Mouse (Mus musculus) testis, adult 2 months (tissue): Measurements from ENCODE around the gene Unc13d.

Source experiments
- CTCF ChIP-seq: fragments of 200-500 bp; IDR thresholded peaks from 2 replicates; pipeline ENCODE4 v1.5.1; 2012; ENCODE audit warnings: low read depth, mild to moderate bottlenecking, inconsistent platforms, low read length, moderate library complexity; ENCODE audit not compliant: control insufficient read depth, insufficient read depth, insufficient replicate concordance
- POLR2A ChIP-seq: fragments of 200-500 bp; IDR thresholded peaks from 2 replicates; pipeline ENCODE4 v1.6.1; 2012; ENCODE audit warnings: low read depth, mild to moderate bottlenecking, inconsistent platforms, low read length, moderate library complexity; ENCODE audit not compliant: control insufficient read depth

DNA sequence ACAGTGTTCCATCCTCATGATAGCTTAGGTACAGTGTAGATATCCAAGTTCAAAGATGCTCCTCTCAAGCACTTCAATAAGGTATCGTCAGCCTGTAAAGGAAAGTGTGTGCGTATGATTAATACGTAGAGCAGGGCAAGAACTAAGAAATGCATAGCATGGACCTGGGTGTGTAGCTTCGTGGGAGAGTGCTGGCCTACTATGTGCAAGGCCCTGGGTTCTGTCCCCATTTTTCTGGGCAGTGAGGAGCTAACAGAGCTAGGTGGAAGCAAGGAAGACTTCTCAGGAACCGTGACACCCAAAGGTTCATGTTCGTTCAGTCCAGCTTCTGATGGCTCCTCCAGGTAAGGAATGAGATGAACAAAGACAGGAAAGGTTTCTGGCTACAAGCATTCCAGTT, 32.6 kb downstream of the Unc13d start:
- TF ChIP-seq POLR2A: no peak
- no peak for TF ChIP-seq CTCF
